In genomic region chr17:31854770-31855596, GRCm38 (mm10) we compare ENCODE assay signal across 8 mouse cellular contexts. TPM values are rescaled to one million over a fixed set of nuclear protein-coding genes. Genes with fewer than 3 reads are reported as not detected.
DNase-seq lines count a peak whose midpoint lies in the region; ATAC-seq and TF ChIP-seq lines count a peak whose summit lies in the region.

No protein-coding gene starts in this region.

- peak overlapping the region; percentile 94 for H3K9ac ChIP-seq in forebrain, embryonic 15.5 days (replicated peaks)
- H3K9ac ChIP-seq in hindbrain, postnatal 0 days (replicated peaks; ENCODE audit: low read length) = peak overlapping the region; percentile 82
- H3K9ac ChIP-seq in midbrain, postnatal 0 days (replicated peaks; ENCODE audit: low read length, poor library complexity, severe bottlenecking) = peak overlapping the region; percentile 87

- H3K27ac ChIP-seq in bone marrow, adult 2 months (ENCODE audit: control insufficient read depth, insufficient read depth, low read depth, low read length, poor library complexity) = peak overlapping the region; percentile 97
- H3K27ac ChIP-seq in forebrain, embryonic 15.5 days (replicated peaks) = peak overlapping the region; percentile 88
- H3K27ac ChIP-seq in hindbrain, postnatal 0 days = peak overlapping the region; percentile 86
- H3K27ac ChIP-seq in midbrain, postnatal 0 days (ENCODE audit: low read depth, low read length) = peak overlapping the region; percentile 65

- H3K4me1 ChIP-seq in bone marrow, adult 2 months (ENCODE audit: control insufficient read depth, insufficient read depth, low read length) = no peaks in the 10 kb centered on the region; the same call in 1 of the 2 replicates
- H3K4me1 ChIP-seq in forebrain, embryonic 15.5 days = peaks cover 38% of the 10 kb centered on the region
- H3K4me1 ChIP-seq in hindbrain, postnatal 0 days (ENCODE audit: insufficient read depth, low read length) = peaks cover 18% of the 10 kb centered on the region
- peaks cover 3% of the 10 kb centered on the region; the same call in 1 of the 2 replicates for H3K4me1 ChIP-seq in midbrain, postnatal 0 days (ENCODE audit: insufficient read depth, low read length)

- H3K4me3 ChIP-seq in bone marrow, adult 2 months (replicated peaks; ENCODE audit: control insufficient read depth, low read depth, low read length) = peak overlapping the region; percentile 83
- peak overlapping the region; percentile 97 for H3K4me3 ChIP-seq in forebrain, embryonic 15.5 days
- H3K4me3 ChIP-seq in hindbrain, postnatal 0 days (ENCODE audit: low read length) = peak overlapping the region; percentile 88
- H3K4me3 ChIP-seq in midbrain, postnatal 0 days (ENCODE audit: low read depth, low read length) = peak overlapping the region; percentile 62

- H3K36me3 ChIP-seq in forebrain, embryonic 15.5 days = peaks cover 12% of the 10 kb centered on the region
- peaks cover 10% of the 10 kb centered on the region; the same call in 1 of the 2 replicates for H3K36me3 ChIP-seq in hindbrain, postnatal 0 days (ENCODE audit: insufficient read depth, low read length)
- H3K36me3 ChIP-seq in midbrain, postnatal 0 days (ENCODE audit: insufficient read depth, low read length) = peaks cover 11% of the 10 kb centered on the region

- peak; percentile 23 to 35 for DNase-seq in left cerebral cortex, adult 18-20 months (ENCODE audit: low spot score in 2 of 2)
- no peak for DNase-seq in left cerebral cortex, adult 11 months (ENCODE audit: low spot score)
- DNase-seq in hindbrain, postnatal 0 days (ENCODE audit: low spot score) = peak; percentile 55
- peak; percentile 28 for DNase-seq in liver
- peak; percentile 46 for DNase-seq in midbrain, postnatal 0 days (ENCODE audit: low spot score)
- peak; percentile 38 to 58 for DNase-seq in thymus, adult 18-20 months

- 1% methylated on average over 73 of the region's 73 CpGs for WGBS in bone marrow, adult 2 months
- under 1% methylated on average over 71 of the region's 73 CpGs for WGBS in forebrain, embryonic 15.5 days
- under 1% methylated on average over 70 of the region's 73 CpGs for WGBS in hindbrain, postnatal 0 days
- WGBS in midbrain, postnatal 0 days = under 1% methylated on average over 71 of the region's 73 CpGs

- peak overlapping the region; percentile 68 for H3K4me2 ChIP-seq in forebrain, embryonic 15.5 days (replicated peaks)
- H3K4me2 ChIP-seq in hindbrain, postnatal 0 days (ENCODE audit: low read depth, low read length) = peak overlapping the region; percentile 70
- peak overlapping the region; percentile 71 for H3K4me2 ChIP-seq in midbrain, postnatal 0 days (ENCODE audit: low read depth, low read length, poor library complexity, severe bottlenecking)

- TF ChIP-seq POLR2A in bone marrow, adult 2 months (IDR thresholded peaks at IDR 0.05; ENCODE audit: borderline replicate concordance, control insufficient read depth, low read depth, low read length) = peak; percentile 47; the same call in 1 of the 2 replicates

- ATAC-seq in forebrain, embryonic 15.5 days (replicated peaks) = peak; percentile 68
- peak; percentile 55 for ATAC-seq in hindbrain, postnatal 0 days
- ATAC-seq in midbrain, postnatal 0 days (ENCODE audit: low FRiP score) = peak; percentile 48

- no peak for TF ChIP-seq CTCF in bone marrow, adult 2 months (IDR thresholded peaks at IDR 0.05; ENCODE audit: control insufficient read depth, insufficient read depth, low read length)
- TF ChIP-seq CTCF in hindbrain, postnatal 0 days (IDR thresholded peaks at IDR 0.05; ENCODE audit: low read depth) = no peak
- no peak for TF ChIP-seq CTCF in midbrain, postnatal 0 days (IDR thresholded peaks at IDR 0.05)

- H3K9me3 ChIP-seq in forebrain, embryonic 15.5 days = no peaks in the 10 kb centered on the region
- no peaks in the 10 kb centered on the region for H3K9me3 ChIP-seq in hindbrain, postnatal 0 days (ENCODE audit: low read length)
- no peaks in the 10 kb centered on the region for H3K9me3 ChIP-seq in midbrain, postnatal 0 days (ENCODE audit: low read length)

- H3K27me3 ChIP-seq in forebrain, embryonic 15.5 days = no peaks in the 10 kb centered on the region
- H3K27me3 ChIP-seq in hindbrain, postnatal 0 days (ENCODE audit: insufficient read depth, low read length) = no peaks in the 10 kb centered on the region
- H3K27me3 ChIP-seq in midbrain, postnatal 0 days (ENCODE audit: insufficient read depth, low read length) = no peaks in the 10 kb centered on the region

RNA-seq across cellular contexts. Expression of gene Sik1, which starts 0.6 kb away (rescaled TPM):
- 10 to 100 TPM; 28.3 to 37.8 TPM for total RNA-seq in left cerebral cortex, adult 18-20 months (2021)
- polyA plus RNA-seq in bone marrow, adult 2 months (2011; ENCODE audit: insufficient read depth, insufficient read length, low replicate concordance, missing spikeins) = 24.1 and 42.9 TPM in 2 replicates
- polyA plus RNA-seq in forebrain, embryonic 15.5 days (2015; fragmentation: Nextera tagmentation; extraction: Ambion mirVana) = 17.3 and 24.5 TPM in 2 replicates
- total RNA-seq in hindbrain, postnatal 0 days (2014; rRNA removed) = 39.6 and 41.6 TPM in 2 replicates
- polyA plus RNA-seq in hindbrain, postnatal 0 days (2015; fragmentation: Nextera tagmentation; extraction: Ambion mirVana) = 14.4 and 18.1 TPM in 2 replicates
- 48.5 and 54.2 TPM in 2 replicates for total RNA-seq in midbrain, postnatal 0 days (2014; rRNA removed)
- polyA plus RNA-seq in midbrain, postnatal 0 days (2015; fragmentation: Nextera tagmentation; extraction: Ambion mirVana) = 17.6 and 22.3 TPM in 2 replicates
